Mouse (Mus musculus): ENCODE measurements around the gene Chrna10. TPM values are rescaled to one million over a fixed set of nuclear protein-coding genes. Genes with fewer than 3 reads are reported as not detected.

The Chrna10 gene
- polyA plus RNA-seq, 1 experiment from 2014 or later, result not detected

DNA sequence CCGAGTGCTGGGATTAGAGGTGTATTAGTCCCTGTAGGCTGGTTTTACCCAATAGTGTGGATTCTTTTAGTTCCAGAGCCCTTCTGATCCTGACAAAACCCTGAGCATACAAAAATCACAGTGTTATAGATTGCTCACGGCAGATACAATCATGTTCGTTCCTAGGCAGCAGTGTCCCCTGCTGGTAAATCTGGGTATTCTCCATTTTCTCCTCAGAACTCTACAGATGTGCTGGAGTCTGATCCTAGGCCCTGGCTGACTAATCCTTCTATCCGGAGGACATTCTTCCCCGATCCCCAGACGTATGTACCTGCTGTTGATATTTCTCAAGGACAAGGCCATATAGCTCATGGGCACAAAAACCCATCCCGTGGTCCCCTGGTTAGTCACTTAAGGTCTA, 38.1 kb downstream of the Chrna10 start:
- Histone ChIP-seq H3K4me1 (no peaks in the 10 kb centered on the region), H3K9ac (no peak overlapping the region), H3K4me2 (no peak overlapping the region), H3K36me3 (replicated peaks) (peaks cover 45% of the 10 kb centered on the region; the same call in 1 of the 2 replicates), H3K27ac (no peak overlapping the region), H3K9me3 (no peaks in the 10 kb centered on the region), H3K4me3 (no peak overlapping the region), H3K27me3 (replicated peaks) (no peaks in the 10 kb centered on the region)
- no peak for ATAC-seq (replicated peaks)
- 73% methylated on average over 7 of the region's 7 CpGs for WGBS

DNA sequence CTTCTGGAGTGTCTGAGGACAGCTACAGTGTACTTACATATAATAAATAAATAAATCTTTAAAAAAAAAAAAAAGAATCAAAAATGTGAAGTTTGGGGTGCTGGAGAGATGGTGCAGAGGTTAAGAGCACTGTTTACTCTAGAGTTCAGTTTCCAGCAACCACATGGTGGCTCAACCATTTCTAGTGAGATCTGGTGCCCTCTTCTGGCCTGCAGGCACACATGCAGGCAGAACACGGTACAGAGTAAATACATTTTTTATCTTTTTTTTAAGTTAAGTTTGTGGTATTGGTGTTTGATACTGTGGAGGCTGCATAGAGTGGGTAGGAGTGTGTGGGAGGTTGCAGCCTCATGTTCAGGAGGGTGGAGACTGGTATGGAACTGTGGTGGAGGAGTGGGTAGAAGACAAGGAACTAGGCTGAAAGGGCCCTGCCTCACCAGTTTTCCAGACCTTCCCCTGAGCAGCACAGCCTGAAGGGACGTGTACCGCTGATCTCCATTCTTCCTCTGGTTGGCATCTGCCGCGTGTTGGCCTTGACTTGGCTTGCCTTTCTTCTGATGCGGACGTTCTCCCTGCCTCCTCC, 39.8 kb downstream of the Chrna10 start:
- WGBS, result 81% methylated on average over 7 of the region's 7 CpGs
- Histone ChIP-seq H3K9ac (no peak overlapping the region), H3K27ac (no peak overlapping the region), H3K36me3 (replicated peaks) (peaks cover 54% of the 10 kb centered on the region; the same call in 1 of the 2 replicates), H3K27me3 (replicated peaks) (no peaks in the 10 kb centered on the region), H3K4me2 (no peak overlapping the region), H3K4me3 (no peak overlapping the region), H3K9me3 (no peaks in the 10 kb centered on the region), H3K4me1 (no peaks in the 10 kb centered on the region)
- ATAC-seq (replicated peaks), result no peak

GRCm38 (mm10) chr7:102066363-102066762, 50.3 kb downstream of the Chrna10 start:
- 85% methylated on average over 6 of the region's 6 CpGs for whole genome bisulfite sequencing
- no peak for ATAC-seq (replicated peaks)
- Histone ChIP-seq H3K27ac (no peak overlapping the region), H3K4me3 (peak overlapping the region; percentile 77), H3K36me3 (replicated peaks) (0 out of 2 replicates have a peak, but pooled peaks cover 3% of the 10 kb centered on the region), H3K27me3 (replicated peaks) (no peaks in the 10 kb centered on the region), H3K9ac (no peak overlapping the region), H3K9me3 (no peaks in the 10 kb centered on the region), H3K4me1 (peaks cover 35% of the 10 kb centered on the region), H3K4me2 (peak overlapping the region; percentile 69)

- Histone ChIP-seq H3K27me3 (replicated peaks) (no peaks in the 10 kb centered on the region), H3K27ac (peak within 1 kb of the TSS; percentile 87), H3K4me1 (peaks cover 36% of the 10 kb centered on the region), H3K4me2 (peak within 1 kb of the TSS; percentile 69), H3K36me3 (replicated peaks) (no peaks in the 10 kb centered on the region), H3K4me3 (peak within 1 kb of the TSS; percentile 77), H3K9me3 (no peaks in the 10 kb centered on the region), H3K9ac (peak within 1 kb of the TSS; percentile 80)
- WGBS, result under 1% methylated on average over 56 of the region's 56 CpGs
- ATAC-seq (replicated peaks), result peak; percentile 99
These were observed 51.4 kb downstream of the Chrna10 start, which contains the start of the genes Rnf121, Xndc1 and Xntrpc for GRCm38 (mm10) chr7:102065046-102065891. TSS of gene Rnf121 (minus strand) at chr7:102065469. TSS of gene Xndc1 (plus strand) at chr7:102065511. TSS of gene Xntrpc (plus strand) at chr7:102065713.

- peak; percentile 75 for ATAC-seq (replicated peaks)
- Histone ChIP-seq H3K9me3 (no peaks in the 10 kb centered on the region), H3K4me1 (peaks cover 36% of the 10 kb centered on the region), H3K27ac (peak overlapping the region; percentile 87), H3K9ac (peak overlapping the region; percentile 80), H3K27me3 (replicated peaks) (no peaks in the 10 kb centered on the region), H3K36me3 (replicated peaks) (no peaks in the 10 kb centered on the region), H3K4me3 (peak overlapping the region; percentile 77), H3K4me2 (peak overlapping the region; percentile 69)
- 2% methylated on average over 9 of the region's 9 CpGs for WGBS
These were observed 52.0 kb downstream of the Chrna10 start for GRCm38 (mm10) chr7:102064655-102065045.

- WGBS, result 90% methylated on average over 9 of the region's 9 CpGs
- H3K27ac ChIP-seq, result no peak overlapping the region
- no peak for ATAC-seq (replicated peaks)
- H3K27me3 ChIP-seq (replicated peaks), result no peaks in the 10 kb centered on the region
- H3K9ac ChIP-seq, result no peak overlapping the region
- H3K9me3 ChIP-seq, result no peaks in the 10 kb centered on the region
- peaks cover 36% of the 10 kb centered on the region for H3K4me1 ChIP-seq
- 0 out of 2 replicates have a peak, but pooled peaks cover 5% of the 10 kb centered on the region for H3K36me3 ChIP-seq (replicated peaks)
- H3K4me2 ChIP-seq, result peak overlapping the region; percentile 69
- H3K4me3 ChIP-seq, result peak overlapping the region; percentile 77
These were observed 52.7 kb downstream of the Chrna10 start for GRCm38 (mm10) chr7:102063891-102064290.

GRCm38 (mm10) chr7:102062203-102062602, 54.4 kb downstream of the Chrna10 start:
- 93% methylated on average over 1 of the region's 1 CpGs for WGBS
- Histone ChIP-seq H3K36me3 (replicated peaks) (0 out of 2 replicates have a peak, but pooled peaks cover 6% of the 10 kb centered on the region), H3K4me1 (peaks cover 36% of the 10 kb centered on the region), H3K27ac (no peak overlapping the region), H3K9ac (no peak overlapping the region), H3K4me2 (no peak overlapping the region), H3K27me3 (replicated peaks) (no peaks in the 10 kb centered on the region), H3K4me3 (no peak overlapping the region), H3K9me3 (no peaks in the 10 kb centered on the region)
- no peak for ATAC-seq (replicated peaks)

DNA sequence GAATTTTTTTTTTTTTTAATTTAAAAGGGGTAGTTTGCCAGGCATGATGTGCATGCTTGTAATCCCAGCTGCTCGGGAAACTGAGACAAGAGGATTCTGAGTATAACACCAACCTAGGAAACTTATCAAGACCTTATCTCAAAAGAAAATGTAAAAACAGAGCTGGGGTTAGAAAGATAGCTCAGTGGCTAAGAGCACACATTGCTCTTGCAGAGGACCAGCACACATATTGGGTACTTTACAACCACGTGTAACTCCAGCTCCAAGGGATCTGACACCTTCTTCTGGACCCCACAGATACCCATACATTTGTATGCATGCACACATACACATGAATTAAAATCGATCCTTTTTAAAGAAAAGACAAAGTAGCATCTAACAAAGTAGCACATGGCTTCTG, 55.3 kb downstream of the Chrna10 start:
- WGBS, result 96% methylated on average over 3 of the region's 3 CpGs

More for the DNA sequence above, 55.3 kb downstream of the Chrna10 start:
- Histone ChIP-seq H3K4me3 (no peak overlapping the region), H3K4me1 (peaks cover 32% of the 10 kb centered on the region), H3K36me3 (replicated peaks) (0 out of 2 replicates have a peak, but pooled peaks cover 10% of the 10 kb centered on the region), H3K4me2 (no peak overlapping the region), H3K9me3 (no peaks in the 10 kb centered on the region), H3K9ac (no peak overlapping the region), H3K27me3 (replicated peaks) (no peaks in the 10 kb centered on the region), H3K27ac (no peak overlapping the region)
- no peak for ATAC-seq (replicated peaks)

Other genes starting within 250 kb of the Chrna10 start
- gene Folr1, start 246.0 kb downstream of the Chrna10 start, polyA plus RNA-seq (2015; fragmentation: Nextera tagmentation; extraction: Ambion mirVana), result 17.4 and 18.8 TPM in 2 replicates
- gene Lamtor1, start 210.9 kb downstream of the Chrna10 start, polyA plus RNA-seq (2015; fragmentation: Nextera tagmentation; extraction: Ambion mirVana), result 154 and 164 TPM in 2 replicates
- gene Tomt, start 210.5 kb downstream of the Chrna10 start, polyA plus RNA-seq (2015; fragmentation: Nextera tagmentation; extraction: Ambion mirVana), result 0.29 and 0.54 TPM in 2 replicates
- 9.1 and 11.4 TPM in 2 replicates for gene Lrrc51, start 182.9 kb downstream of the Chrna10 start, polyA plus RNA-seq (2015; fragmentation: Nextera tagmentation; extraction: Ambion mirVana)
- gene Numa1, start 182.7 kb downstream of the Chrna10 start, polyA plus RNA-seq (2015; fragmentation: Nextera tagmentation; extraction: Ambion mirVana), result 50.9 and 53.1 TPM in 2 replicates
- gene Il18bp, start 98.1 kb downstream of the Chrna10 start, polyA plus RNA-seq (2015; fragmentation: Nextera tagmentation; extraction: Ambion mirVana), result 4.6 and 6.3 TPM in 2 replicates
- gene Rnf121, start 51.4 kb downstream of the Chrna10 start, polyA plus RNA-seq (2015; fragmentation: Nextera tagmentation; extraction: Ambion mirVana), result 33.7 and 34.2 TPM in 2 replicates
- 29.6 and 29.8 TPM in 2 replicates for gene Xndc1, start 51.3 kb downstream of the Chrna10 start, polyA plus RNA-seq (2015; fragmentation: Nextera tagmentation; extraction: Ambion mirVana)
- 1.00 and 1.3 TPM in 2 replicates for gene Xntrpc, start 51.1 kb downstream of the Chrna10 start, polyA plus RNA-seq (2015; fragmentation: Nextera tagmentation; extraction: Ambion mirVana)
- not detected in 2 replicates for gene Trpc2, start 33.7 kb downstream of the Chrna10 start, polyA plus RNA-seq (2015; fragmentation: Nextera tagmentation; extraction: Ambion mirVana)
- 0.36 and 0.37 TPM in 2 replicates for gene Art1, start 15.1 kb downstream of the Chrna10 start, polyA plus RNA-seq (2015; fragmentation: Nextera tagmentation; extraction: Ambion mirVana)
- 0.34 and 0.65 TPM in 2 replicates for gene Art5, start 7.3 kb downstream of the Chrna10 start, polyA plus RNA-seq (2015; fragmentation: Nextera tagmentation; extraction: Ambion mirVana)
- gene Nup98, start 93.3 kb upstream of the Chrna10 start, polyA plus RNA-seq (2015; fragmentation: Nextera tagmentation; extraction: Ambion mirVana), result 19.6 and 21.5 TPM in 2 replicates
- gene Pgap2, start 93.4 kb upstream of the Chrna10 start, polyA plus RNA-seq (2015; fragmentation: Nextera tagmentation; extraction: Ambion mirVana), result 59.2 and 59.5 TPM in 2 replicates
- gene Rhog, start 139.2 kb upstream of the Chrna10 start, polyA plus RNA-seq (2015; fragmentation: Nextera tagmentation; extraction: Ambion mirVana), result 15.1 and 16.1 TPM in 2 replicates
- 12.6 and 13.1 TPM in 2 replicates for gene Stim1, start 151.0 kb upstream of the Chrna10 start, polyA plus RNA-seq (2015; fragmentation: Nextera tagmentation; extraction: Ambion mirVana)

All from midbrain, embryonic 15.5 days (tissue).